Mouse (Mus musculus) gastrocnemius, postnatal 25 days (tissue): ENCODE measurements around the gene Taar7e. TPM values are rescaled to one million over a fixed set of nuclear protein-coding genes. Genes with fewer than 3 reads are reported as not detected.
"Not testable (repeated sequence)": the region's sequence is repeated elsewhere in the genome, so short reads cannot be mapped to it uniquely, and the experiment has no call there.

Experiments used
- DNase-seq: peaks from one replicate; pipeline ENCODE4 v3.0.0; 2022
- long read RNA-seq, 2 experiments: library from polyadenylated mRNA; stranded (forward); transcript quantifications; one replicate each; pipeline ENCODE4 v2.0.0; 2021
- total RNA-seq, 2 experiments: library from RNA; stranded (reverse); gene quantifications; 1 replicate in 1 of 2; 2 replicates in 1 of 2; pipeline ENCODE4 v1.2.3; 2021

Gene Taar7e
- not detected for total RNA-seq
- long read RNA-seq, experiment 1 = 0 reads
- long read RNA-seq, experiment 2 = 0 reads

DNA sequence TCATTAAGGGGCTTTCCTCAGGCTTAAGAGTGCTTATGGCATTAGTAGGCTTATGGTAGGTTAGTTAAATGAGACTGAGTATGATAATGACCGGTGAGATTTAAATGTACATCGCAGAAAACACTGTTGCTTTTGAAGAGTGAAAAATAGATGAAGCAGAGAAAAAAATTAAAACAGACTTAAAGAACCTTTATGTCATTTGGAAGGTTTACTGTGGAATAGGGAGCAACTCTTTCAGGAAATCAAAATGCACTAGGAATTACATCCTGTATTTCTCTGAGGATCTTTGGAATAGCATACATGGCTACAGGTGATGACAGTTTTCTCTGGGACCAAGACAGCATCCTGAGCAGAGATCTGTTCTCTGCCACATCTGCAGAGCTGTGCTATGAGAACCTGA is at the start of gene Taar7e:
TSS of gene Taar7e (plus strand) at position 301 of the 400 bp plus-strand sequence.
- no peak for DNase-seq

DNA sequence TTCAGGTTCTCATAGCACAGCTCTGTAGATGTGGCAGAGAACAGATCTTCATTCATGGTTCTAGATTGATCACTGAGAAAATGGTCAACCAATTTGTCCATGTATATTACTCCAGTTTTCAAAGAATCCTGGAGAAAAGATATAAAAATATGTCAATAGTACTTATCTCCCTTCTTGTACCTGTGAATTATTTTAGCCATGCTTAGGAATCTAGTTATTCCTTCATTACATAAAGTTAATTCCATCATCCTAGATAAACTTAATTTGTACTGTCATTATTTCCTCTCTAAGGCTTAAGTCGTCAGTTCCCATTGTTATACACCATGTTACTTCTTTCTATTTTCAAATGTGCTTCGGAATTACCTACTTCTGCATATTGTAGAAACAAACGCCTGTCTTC is 44.0 kb upstream of the Taar7e start, which contains the start of gene Taar7a:
TSS of gene Taar7a (minus strand) at position 101 of the 400 bp plus-strand sequence.
- DNase-seq = no peak

DNA sequence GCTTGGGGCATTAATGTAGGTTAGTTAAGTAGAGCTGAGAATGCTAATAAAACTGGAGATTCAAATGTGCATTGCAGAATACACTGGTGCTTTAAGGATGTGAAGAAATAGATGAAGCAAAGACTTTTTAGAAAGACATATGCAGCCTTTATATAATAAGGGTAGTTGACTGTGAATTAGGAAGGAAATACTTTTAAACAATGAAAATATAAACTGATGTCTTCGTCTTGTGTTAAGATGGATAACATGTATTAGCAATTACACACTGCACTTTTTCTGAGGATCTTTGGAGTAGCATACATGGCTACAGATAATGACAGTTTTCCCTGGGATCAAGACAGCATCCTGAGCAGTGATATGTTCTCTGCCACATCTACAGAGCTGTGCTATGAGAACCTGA is 37.8 kb upstream of the Taar7e start, which contains the start of gene Taar7b:
TSS of gene Taar7b (plus strand) at position 301 of the 400 bp plus-strand sequence.
- DNase-seq = no peak

DNA sequence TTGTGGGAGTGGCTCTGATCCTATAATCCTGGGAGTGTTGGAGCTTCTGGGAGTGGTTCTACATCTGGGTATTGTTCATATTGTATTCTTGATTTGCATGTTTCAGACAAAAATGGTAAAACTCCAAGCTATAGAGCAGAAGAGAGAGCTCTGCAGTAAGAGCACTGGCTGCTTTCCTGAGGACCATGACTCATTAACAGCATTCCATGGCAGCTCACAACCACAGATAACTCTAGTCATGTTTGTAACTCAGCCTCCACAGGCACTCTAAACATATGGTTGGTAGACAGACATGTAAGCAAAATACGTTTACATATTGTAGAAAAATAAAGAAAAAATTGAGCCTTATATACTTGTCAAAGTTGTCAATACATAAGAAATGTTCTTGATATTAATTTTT is 31.0 kb upstream of the Taar7e start:
- no peak for DNase-seq

DNA sequence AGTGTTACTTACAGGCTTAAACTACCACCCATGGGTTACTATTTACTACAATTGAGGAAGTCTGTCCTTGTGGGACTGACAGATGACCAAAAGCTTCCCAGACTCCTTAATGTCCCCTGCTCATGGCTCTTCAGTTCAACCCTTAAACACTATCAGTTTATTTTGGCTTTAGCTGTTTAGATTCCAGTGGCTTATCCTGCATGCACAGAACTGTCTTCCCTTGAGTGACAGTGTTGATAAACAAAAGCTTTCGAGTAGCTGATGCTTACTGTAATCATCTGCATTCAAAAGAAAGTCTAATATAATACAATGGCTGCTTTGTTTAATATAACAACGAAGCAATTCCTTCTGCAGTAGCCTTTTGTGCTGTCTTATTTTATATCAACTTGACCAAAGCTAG is 30.4 kb upstream of the Taar7e start:
- no peak for DNase-seq

DNA sequence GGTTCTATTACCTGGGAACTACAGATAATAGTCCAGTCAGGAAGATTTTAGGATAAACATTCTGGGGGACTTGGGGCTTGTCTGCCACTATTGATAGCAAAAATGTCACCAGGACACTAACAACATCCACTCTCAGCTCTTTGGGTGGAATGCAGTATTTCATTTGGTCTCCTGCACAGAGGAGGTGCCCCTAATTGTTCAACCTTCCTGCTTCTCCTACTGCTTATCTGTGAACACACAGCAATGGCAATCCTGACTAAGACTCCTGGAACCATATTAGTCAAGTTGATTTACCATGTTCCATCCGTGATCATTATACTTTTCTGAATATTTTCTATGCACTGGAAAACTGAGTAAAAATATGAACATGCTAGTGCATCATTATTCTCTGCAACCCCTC is 29.3 kb upstream of the Taar7e start:
- no peak for DNase-seq

DNA sequence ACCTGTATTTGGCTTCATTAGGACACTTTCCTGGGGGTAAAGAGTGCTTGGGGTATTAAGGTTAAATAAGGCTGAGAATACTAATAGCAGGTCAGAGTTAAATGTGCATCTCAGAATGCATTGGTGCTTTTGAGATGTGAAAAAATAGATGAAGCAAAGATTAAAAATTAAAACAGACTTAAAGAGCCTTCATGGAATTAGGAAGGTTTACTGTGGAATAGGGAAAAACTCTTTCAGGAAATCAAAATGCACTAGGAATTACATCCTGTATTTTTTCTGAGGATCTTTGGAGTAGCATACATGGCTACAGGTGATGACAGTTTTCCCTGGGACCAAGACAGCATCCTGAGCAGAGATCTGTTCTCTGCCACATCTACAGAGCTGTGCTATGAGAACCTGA is 10.5 kb upstream of the Taar7e start, which contains the start of gene Taar7d:
TSS of gene Taar7d (plus strand) at position 301 of the 400 bp plus-strand sequence.
- no peak for DNase-seq

DNA sequence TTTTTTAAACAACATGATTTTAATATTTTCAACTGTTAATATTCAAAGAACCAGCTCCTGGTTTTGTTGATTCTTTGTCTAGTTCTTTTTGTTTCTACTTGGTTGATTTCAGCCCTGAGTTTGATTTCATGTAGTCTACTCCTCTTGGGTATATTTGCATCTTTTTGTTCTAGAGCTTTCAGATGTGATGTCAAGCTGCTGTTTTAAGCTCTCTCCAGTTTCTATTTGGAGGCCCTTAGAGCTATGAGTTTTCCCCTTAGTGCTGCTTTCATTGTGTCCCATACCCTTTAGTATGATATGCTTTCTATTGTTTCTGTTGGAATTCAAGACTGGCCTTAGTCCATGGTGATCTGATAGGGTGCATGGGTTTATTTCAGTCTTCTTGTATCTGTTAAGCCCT is 6.1 kb upstream of the Taar7e start:
- DNase-seq = no peak

DNA sequence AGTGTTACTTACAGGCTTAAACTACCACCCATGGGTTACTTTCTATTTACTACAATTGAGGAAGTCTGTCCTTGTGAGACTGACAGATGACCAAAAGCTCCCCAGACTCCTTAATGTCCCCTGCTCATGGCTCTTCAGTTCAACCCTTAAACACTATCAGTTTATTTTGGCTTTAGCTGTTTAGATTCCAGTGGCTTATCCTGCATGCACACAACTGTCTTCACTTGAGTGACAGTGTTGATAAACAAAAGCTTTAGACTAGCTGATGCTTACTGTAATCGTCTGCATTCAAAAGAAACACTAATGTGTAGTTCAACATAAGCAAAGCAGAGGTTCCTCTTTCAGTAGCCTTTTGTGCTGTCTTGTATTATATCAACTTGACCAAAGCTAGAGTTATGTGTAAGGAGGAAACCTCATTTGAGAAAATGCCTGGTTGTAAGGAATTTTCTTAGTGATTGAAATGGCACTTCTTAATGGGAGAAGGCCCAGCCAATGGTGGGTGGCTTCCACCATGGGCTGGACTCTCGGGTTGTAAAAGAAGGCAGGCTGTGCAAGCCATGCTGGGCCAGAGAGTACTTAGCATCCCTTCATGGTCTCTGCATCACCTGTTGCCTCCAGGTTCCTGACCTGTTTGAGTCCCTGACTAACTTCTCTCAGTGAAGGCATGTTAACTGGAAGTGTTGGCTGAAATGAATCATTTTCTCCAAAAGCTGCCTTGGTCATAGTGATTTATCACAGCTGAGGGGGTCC is 2.9 kb downstream of the Taar7e start:
- DNase-seq = no peak

DNA sequence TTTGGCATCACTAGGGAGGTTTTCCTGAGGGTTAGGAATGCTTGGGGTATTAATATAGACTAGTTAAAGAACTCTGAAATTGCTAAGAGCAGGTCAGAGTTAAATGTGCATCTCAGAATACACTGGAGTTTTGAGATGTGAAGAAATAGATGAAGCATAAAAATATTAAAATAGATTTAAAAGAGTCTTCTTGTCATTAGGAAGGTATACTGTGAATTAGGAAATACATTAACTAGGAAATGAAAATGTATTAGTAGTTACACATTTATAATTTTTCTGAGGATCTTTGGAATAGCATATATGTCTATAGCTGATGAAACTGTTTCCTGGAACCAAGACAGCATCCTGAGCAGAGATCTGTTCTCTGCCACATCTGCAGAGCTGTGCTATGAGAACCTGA is 11.8 kb downstream of the Taar7e start, which contains the start of gene Taar7f:
TSS of gene Taar7f (plus strand) at position 301 of the 400 bp plus-strand sequence.
- DNase-seq = no peak

DNA sequence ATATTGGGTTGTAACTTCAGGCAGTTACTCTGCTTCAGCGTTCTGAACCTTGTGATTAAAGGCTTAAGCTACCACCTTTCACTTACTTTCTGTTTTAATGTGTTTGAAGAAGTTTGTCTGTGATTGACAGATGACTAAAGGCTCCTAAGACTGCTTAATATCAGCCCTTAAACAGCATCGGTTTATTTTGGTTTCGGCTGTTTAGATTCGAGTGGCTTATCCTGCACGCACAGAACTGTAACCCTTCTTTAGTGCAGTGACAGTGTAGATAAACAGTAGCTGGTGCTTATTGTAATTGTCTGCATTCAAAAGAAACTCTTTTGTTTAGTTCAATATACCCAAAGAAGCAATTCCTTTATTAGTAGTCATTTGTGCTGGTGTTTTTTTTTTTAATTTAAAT is 14.6 kb downstream of the Taar7e start:
- no peak for DNase-seq

DNA sequence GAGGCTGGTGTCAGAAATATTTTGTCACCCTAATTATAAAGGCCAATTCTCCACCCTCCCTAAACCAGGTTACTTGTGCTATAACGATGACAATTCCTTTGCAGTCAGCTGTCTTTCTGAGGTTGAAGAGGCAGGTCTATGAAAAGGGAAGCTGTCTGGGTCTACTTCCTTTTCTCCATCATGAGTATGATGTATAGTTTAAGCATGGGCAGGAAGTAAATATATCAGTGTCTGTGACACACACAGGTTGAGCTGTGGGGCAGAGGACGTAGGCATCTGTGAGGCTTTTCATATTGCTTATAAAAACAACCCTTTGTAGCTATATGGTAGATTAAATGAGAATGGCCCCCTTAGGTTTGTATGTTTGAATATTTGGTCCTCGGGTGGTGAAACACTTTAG is 21.6 kb downstream of the Taar7e start:
- no peak for DNase-seq

DNA sequence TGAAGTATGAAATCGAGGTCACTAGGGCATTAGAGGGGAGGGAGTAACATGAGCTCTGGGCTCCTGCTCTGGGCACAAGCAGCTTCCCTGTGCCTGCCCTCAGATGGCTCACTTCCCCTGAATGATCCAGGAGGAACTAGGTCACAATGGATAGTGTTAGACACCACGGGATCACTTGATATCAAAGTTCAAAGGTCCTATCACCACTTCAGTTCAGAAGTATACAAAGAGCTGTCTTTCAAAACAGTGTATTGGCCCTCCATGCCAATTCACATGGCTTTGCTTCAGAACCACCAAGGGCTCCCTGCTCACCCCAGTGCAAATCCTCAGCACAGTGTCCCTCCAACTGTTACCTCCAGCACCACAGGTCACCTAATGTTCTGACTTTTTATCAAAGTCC is 37.3 kb downstream of the Taar7e start:
- DNase-seq = not testable (repeated sequence)

DNA sequence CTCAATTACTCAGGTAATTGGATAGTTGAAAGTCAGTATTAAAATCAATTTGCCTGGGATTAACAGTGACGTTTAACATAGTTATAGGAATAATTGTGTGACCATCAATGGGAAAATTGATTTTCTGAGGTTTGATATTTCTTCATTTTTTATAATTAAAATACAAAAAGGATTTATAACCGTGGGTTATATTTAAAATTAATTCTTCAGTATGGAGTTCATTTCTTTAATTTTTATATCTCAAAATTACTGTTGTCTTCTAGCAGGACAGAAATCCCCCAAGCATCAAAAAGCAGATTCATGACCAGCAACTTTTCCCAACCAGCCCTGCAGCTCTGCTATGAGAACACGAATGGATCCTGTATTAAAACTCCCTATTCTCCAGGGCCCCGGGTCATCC is 38.8 kb downstream of the Taar7e start, which contains the start of gene Taar8a:
TSS of gene Taar8a (plus strand) at position 301 of the 400 bp plus-strand sequence.
- not testable (repeated sequence) for DNase-seq

DNA sequence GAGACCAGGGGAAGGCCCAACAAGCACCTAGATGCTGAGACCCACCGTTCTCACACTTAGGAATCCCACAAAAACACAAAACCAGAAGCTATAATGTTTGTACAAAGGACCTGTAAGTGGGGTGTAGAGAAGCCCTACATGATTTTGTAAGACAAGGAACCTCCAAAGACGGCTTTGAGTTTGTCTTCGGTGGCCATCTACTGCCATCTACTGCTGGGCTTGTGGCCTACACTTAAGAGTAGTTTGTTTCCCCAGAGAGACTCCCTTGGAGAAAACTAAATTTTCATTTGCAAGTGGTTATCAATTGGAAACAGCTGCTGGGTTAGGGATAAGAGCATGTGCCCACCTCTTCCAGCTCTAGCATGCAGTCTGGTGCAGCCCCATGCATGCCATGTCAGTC is 42.8 kb downstream of the Taar7e start:
- DNase-seq = no peak

DNA sequence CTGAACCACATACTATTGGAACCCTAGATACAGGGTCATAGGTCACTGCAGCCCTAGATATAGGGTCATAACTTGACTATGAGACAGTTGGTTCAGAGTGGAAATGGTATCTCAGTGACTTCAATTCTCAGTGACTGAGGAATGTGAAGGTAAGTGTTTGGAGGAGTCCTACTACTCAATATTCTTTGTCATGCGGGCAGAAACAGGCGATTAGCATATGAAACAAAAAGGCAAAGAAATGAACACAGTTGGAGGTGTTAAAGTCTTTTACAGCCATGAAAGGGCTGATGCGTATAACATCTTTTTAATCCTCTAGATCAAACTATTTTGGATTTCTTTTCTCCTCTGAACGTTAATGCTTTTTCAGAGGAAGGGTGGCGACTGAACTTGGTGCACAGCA is 48.5 kb downstream of the Taar7e start:
- no peak for DNase-seq

DNA sequence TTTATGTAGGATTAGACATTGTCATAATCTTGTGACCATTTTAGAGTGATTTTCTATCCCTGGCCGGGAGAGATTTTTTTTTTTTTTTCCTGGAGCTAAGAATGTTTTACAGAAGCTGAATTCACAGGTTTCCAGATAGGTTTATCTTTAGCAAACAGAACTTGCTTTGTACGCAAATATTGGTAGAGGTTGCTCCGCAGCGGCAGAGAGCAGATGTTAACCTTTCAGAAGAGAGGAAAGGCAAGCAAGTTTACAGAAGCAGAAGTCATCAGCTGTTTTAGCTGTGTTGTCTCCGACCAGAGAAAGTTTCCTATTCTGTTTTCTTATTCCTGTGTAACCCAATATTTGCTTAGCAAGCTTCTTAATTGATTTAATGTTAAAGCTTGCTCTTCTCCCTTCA is 49.1 kb downstream of the Taar7e start:
- DNase-seq = no peak

DNA sequence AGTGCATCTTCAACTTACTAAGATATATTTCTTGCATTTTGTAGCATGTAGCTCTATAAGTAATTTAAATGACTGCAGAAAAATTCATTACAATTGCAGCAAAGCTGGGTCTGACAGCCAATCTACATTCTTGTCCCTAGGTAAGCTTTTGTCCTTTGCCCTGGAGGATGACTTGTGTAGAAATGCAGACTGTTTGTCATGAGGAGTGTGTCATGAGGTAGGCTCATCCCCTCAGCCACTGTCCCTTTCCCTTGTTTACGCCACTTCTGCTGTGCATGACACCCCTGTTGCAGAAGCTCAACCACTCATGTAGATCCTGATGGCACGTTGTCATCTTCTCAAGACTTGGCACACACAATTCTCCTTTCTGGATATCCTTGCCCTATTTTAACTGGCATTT is 49.8 kb downstream of the Taar7e start:
- DNase-seq = no peak

Other genes with a start within 250 kb of the Taar7e start
- 1 to 10 TPM; 7.0 to 7.3 TPM for gene Slc18b1, start 240.6 kb upstream of the Taar7e start, total RNA-seq
- gene Vnn3, start 186.2 kb upstream of the Taar7e start, total RNA-seq = under 1 TPM in 1 of 2 experiments, not detected in 1; 0.56 TPM
- under 1 TPM in 1 of 2 experiments, not detected in 1; 0.78 TPM for gene Vnn1, start 142.9 kb upstream of the Taar7e start, total RNA-seq
- gene Taar1, start 117.3 kb upstream of the Taar7e start, total RNA-seq = not detected
- not detected for gene Taar2, start 99.0 kb upstream of the Taar7e start, total RNA-seq
- not detected for gene Taar3, start 88.1 kb upstream of the Taar7e start, total RNA-seq
- gene Taar4, start 77.1 kb upstream of the Taar7e start, total RNA-seq = not detected
- gene Taar5, start 66.9 kb upstream of the Taar7e start, total RNA-seq = not detected
- gene Taar6, start 52.0 kb upstream of the Taar7e start, total RNA-seq = not detected
- not detected for gene Taar7a, start 44.1 kb upstream of the Taar7e start, total RNA-seq
- not detected for gene Taar7b, start 37.7 kb upstream of the Taar7e start, total RNA-seq
- not detected for gene Taar7d, start 10.4 kb upstream of the Taar7e start, total RNA-seq
- not detected for gene Taar7f, start 11.9 kb downstream of the Taar7e start, total RNA-seq
- gene Taar8a, start 38.9 kb downstream of the Taar7e start, total RNA-seq = not detected
- gene Taar8b, start 54.7 kb downstream of the Taar7e start, total RNA-seq = not detected
- gene Taar8c, start 64.3 kb downstream of the Taar7e start, total RNA-seq = not detected
- gene Taar9, start 71.9 kb downstream of the Taar7e start, total RNA-seq = not detected
- 10 to 100 TPM; 23.6 to 24.1 TPM for gene Stx7, start 111.7 kb downstream of the Taar7e start, total RNA-seq
- under 1 TPM; 0.56 to 0.69 TPM for gene Moxd1, start 185.9 kb downstream of the Taar7e start, total RNA-seq